Mouse (Mus musculus) liver, embryonic 16.5 days (tissue): ENCODE data around the gene March4. TPM values are rescaled to one million over a fixed set of nuclear protein-coding genes. Genes with fewer than 3 reads are reported as not detected.
A peak's percentile ranks its signal among the peaks of the same experiment; 100 is the strongest.

Experiments
- ATAC-seq: fragments of 200-750 bp; cut with Nextera tagmentation; 2 replicates; pipeline ENCODE4 v1.8.0; 2017; ENCODE audit warnings: low read depth, mild to moderate bottlenecking, moderate number of reproducible peaks, moderate library complexity
- H3K27ac ChIP-seq: fragments of 300-500 bp; sonication (generic); 2 replicates; pipeline ENCODE4 v1.5.1; 2014; ENCODE audit warnings: mild to moderate bottlenecking, low read length
- H3K27me3 ChIP-seq: fragments of 300-500 bp; sonication (generic); 2 replicates; pipeline ENCODE4 v1.6.1; 2014; ENCODE audit warnings: low read depth, low read length, mixed read lengths; ENCODE audit not compliant: control insufficient read depth, insufficient read depth
- H3K36me3 ChIP-seq: fragments of 300-500 bp; sonication (generic); 2 replicates; pipeline ENCODE4 v1.6.1; 2014; ENCODE audit warnings: mild to moderate bottlenecking; ENCODE audit not compliant: control insufficient read depth, insufficient read depth
- H3K4me1 ChIP-seq: fragments of 300-500 bp; sonication (generic); 2 replicates; pipeline ENCODE4 v1.6.1; 2014; ENCODE audit warnings: low read depth, low read length, mixed read lengths; ENCODE audit not compliant: control insufficient read depth
- H3K4me2 ChIP-seq: fragments of 300-500 bp; sonication (generic); 2 replicates; pipeline ENCODE4 v1.6.1; 2014; ENCODE audit warnings: low read depth, low read length, mixed read lengths
- H3K4me3 ChIP-seq: fragments of 300-500 bp; sonication (generic); 2 replicates; pipeline ENCODE4 v1.5.1; 2014; ENCODE audit warnings: low read depth, mild to moderate bottlenecking, low read length
- H3K9ac ChIP-seq: fragments of 300-500 bp; sonication (generic); 2 replicates; pipeline ENCODE4 v1.6.1; 2014; ENCODE audit warnings: low read depth, low read length
- H3K9me3 ChIP-seq: fragments of 300-500 bp; sonication (generic); replicated peaks from 2 replicates; pipeline ENCODE4 v1.6.1; 2016; ENCODE audit warnings: low read length; ENCODE audit not compliant: control insufficient read depth
- WGBS: fragments of 180-500 bp; shearing (Covaris S2); extraction: QIAGEN DNeasy Blood & Tissue Kit; methylation state at CpG from one replicate; pipeline ENCODE4 v1.1.7; 2014; ENCODE audit not compliant: insufficient replicate concordance; 5-methylcytosine and 5-hydroxymethylcytosine counted together
- polyA plus RNA-seq: library from polyadenylated mRNA; unstranded; fragments of >200 nt; fragmentation: Nextera tagmentation; extraction: Ambion mirVana; gene quantifications from 2 replicates; pipeline ENCODE4 v1.2.1, GENCODE M21; 2015

The March4 gene
- polyA plus RNA-seq, 1 experiment from 2014 or later = not detected

DNA sequence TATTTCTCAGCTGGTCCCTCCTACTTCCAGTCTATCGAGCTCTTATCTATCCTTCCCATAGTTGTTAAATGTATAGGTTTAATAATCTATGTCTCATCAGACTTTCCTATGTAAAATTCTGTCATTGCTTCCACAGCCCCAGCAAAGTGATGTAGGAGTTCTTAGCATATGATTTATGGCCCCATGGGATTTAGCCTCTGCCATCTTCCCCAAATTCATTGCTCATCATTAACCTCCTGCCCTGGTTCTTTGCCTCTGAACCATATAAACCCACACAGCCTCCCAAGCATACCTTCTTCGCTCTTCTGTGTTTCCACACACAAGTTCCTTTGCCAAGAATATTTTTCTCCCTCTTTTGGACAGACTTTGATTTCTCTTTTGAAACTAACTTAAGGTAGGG, 94.0 kb downstream of the March4 start:
- no peak overlapping the region for H3K4me3 ChIP-seq
- no peaks in the 10 kb centered on the region for H3K36me3 ChIP-seq
- no peak for ATAC-seq
- H3K4me2 ChIP-seq = no peak overlapping the region
- H3K9ac ChIP-seq = no peak overlapping the region
- H3K27me3 ChIP-seq = no peaks in the 10 kb centered on the region
- 64% methylated on average over 2 of the region's 2 CpGs for WGBS
- no peak overlapping the region for H3K27ac ChIP-seq
- no peaks in the 10 kb centered on the region for H3K4me1 ChIP-seq
- H3K9me3 ChIP-seq = no peaks in the 10 kb centered on the region

DNA sequence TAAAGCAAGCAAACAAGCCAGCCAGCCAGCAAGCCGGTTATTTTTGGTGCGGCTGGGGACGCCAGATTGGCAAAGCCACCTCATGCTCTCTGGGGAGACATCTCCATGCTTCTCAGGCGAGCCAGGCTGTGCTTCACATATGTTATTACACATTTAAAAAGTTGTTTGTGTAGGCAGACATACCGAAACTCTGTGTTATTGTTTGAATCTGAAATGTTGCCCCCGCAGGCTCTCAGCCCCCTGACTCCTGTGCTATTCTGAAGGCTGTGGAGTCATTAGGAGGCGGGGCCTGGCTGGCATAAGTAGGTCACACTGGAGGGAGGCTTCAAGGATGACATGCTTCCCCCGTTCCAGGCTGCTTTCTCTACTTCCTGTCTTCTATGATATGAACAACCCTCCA, 97.6 kb downstream of the March4 start:
- 59% methylated on average over 8 of the region's 8 CpGs for WGBS
- Histone ChIP-seq H3K9me3 (no peaks in the 10 kb centered on the region), H3K4me2 (no peak overlapping the region), H3K4me3 (no peak overlapping the region), H3K36me3 (no peaks in the 10 kb centered on the region), H3K4me1 (no peaks in the 10 kb centered on the region), H3K27ac (no peak overlapping the region), H3K27me3 (no peaks in the 10 kb centered on the region), H3K9ac (no peak overlapping the region)
- no peak for ATAC-seq

DNA sequence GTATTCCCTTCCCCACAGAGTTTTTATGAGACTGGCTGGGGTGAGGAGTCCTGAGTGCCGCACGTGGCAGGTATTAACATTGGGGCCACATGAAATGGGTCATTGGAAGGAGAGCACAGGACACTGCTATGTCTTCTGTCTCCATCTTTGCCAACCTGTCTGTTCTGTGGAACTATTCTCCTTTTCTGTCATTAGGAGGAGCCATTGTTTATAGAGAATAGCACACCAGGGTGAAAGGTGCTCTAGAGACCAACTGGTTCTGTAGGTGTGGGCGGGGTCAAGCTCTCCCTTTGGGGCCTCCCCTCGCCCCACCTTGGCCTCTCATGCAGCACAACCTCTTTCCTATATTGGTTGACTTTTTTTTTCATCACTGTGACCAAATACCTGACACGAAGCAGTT, 99.8 kb downstream of the March4 start:
- Histone ChIP-seq H3K4me2 (no peak overlapping the region), H3K4me3 (no peak overlapping the region), H3K9me3 (no peaks in the 10 kb centered on the region), H3K36me3 (no peaks in the 10 kb centered on the region), H3K4me1 (no peaks in the 10 kb centered on the region), H3K27ac (no peak overlapping the region), H3K27me3 (no peaks in the 10 kb centered on the region), H3K9ac (no peak overlapping the region)
- ATAC-seq = no peak
- 49% methylated on average over 5 of the region's 5 CpGs for WGBS

GRCm38 (mm10) chr1:72434510-72434909, 102.2 kb downstream of the March4 start:
- ATAC-seq = no peak
- 53% methylated on average over 3 of the region's 3 CpGs for WGBS
- Histone ChIP-seq H3K27ac (no peak overlapping the region), H3K9ac (no peak overlapping the region), H3K4me3 (no peak overlapping the region), H3K27me3 (no peaks in the 10 kb centered on the region), H3K36me3 (no peaks in the 10 kb centered on the region), H3K9me3 (no peaks in the 10 kb centered on the region), H3K4me1 (no peaks in the 10 kb centered on the region), H3K4me2 (no peak overlapping the region)

DNA sequence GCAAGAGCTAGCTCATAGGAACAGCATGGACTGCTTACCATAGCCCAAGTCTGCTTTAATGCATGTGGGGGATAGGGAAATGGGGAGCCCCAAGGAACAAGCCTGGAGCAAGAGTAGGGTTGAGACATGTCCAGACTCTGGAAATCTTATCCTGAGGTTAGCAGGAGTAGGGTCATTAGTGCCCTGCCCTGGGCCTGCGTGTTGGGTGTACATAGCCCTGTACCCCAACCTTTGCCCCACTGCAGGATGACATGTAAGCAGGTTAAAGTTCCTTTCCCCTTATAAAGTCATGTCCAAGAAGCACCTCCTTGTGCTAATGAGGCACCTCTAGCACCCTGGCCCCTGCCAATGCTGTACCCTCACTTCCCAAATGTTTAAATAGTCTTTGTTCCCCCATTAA, 104.2 kb downstream of the March4 start:
- H3K27me3 ChIP-seq = no peaks in the 10 kb centered on the region
- H3K36me3 ChIP-seq = no peaks in the 10 kb centered on the region
- no peak overlapping the region for H3K4me3 ChIP-seq
- H3K9ac ChIP-seq = no peak overlapping the region
- no peaks in the 10 kb centered on the region for H3K9me3 ChIP-seq
- ATAC-seq = no peak
- no peak overlapping the region for H3K27ac ChIP-seq
- H3K4me2 ChIP-seq = no peak overlapping the region
- no peaks in the 10 kb centered on the region for H3K4me1 ChIP-seq
- 80% methylated on average over 1 of the region's 1 CpGs for WGBS

DNA sequence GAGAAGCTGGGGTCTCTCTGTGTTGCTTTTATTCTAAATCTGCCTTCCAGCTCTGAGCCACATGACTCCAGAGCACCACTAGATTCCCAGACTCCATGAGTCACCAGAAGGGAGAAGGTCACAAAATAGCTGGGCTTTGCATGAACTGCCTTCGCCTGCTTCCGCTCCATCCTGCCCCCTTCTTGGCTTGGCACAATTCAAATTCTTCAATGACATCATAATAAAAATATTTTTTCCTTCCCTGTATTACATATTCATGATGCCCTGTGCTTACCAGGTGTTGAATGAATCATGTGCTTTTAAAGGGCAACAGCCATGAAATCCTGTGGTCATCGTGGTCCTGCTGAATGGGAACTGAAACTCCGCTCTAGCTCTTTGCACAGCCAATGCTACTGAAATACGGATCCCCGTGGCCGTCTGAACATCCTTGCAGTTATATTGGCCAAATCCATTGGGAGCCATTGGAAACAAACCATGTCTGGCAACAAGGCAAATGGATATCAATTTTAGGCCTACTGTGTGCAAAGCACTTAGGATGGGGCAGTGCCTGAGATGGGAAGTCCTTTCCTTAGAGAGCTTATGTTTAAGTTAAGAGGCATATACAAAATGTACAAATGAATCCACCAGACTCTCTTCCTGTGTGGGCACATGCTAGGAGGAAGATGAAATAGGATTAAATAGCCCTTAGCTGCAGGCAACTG, 107.5 kb downstream of the March4 start:
- Histone ChIP-seq H3K4me2 (no peak overlapping the region), H3K9me3 (no peaks in the 10 kb centered on the region), H3K4me1 (no peaks in the 10 kb centered on the region), H3K9ac (no peak overlapping the region), H3K27me3 (no peaks in the 10 kb centered on the region), H3K4me3 (no peak overlapping the region), H3K36me3 (no peaks in the 10 kb centered on the region), H3K27ac (no peak overlapping the region)
- ATAC-seq = no peak
- 61% methylated on average over 7 of the region's 7 CpGs for WGBS

- peak; percentile 62 for ATAC-seq
These were observed 108.2 kb downstream of the March4 start for GRCm38 (mm10) chr1:72428526-72428925.

DNA sequence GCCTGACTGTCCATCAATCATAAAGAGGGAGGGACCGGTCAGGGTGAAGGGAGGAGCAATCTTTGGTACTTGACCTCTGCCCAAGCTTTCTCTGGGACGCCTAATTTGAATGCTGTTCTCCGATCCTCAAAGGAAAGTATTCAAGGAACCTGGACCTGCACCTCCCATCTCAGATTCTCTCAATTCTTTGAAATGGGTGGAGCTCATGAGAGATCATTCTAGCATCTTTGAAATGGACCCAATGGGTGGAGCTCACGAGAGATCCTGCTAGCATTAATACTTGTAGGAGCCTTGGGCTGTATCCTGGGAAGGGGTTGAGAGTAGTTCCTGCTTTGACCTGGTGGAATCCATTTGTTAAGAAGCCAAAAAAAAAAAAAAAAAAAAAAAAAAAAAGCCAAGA, 110.3 kb downstream of the March4 start:
- Histone ChIP-seq H3K27ac (no peak overlapping the region), H3K9ac (no peak overlapping the region), H3K4me1 (no peaks in the 10 kb centered on the region), H3K4me3 (no peak overlapping the region), H3K27me3 (no peaks in the 10 kb centered on the region), H3K4me2 (no peak overlapping the region), H3K36me3 (no peaks in the 10 kb centered on the region), H3K9me3 (no peaks in the 10 kb centered on the region)
- WGBS = 54% methylated on average over 4 of the region's 4 CpGs
- no peak for ATAC-seq

More at GRCm38 (mm10) chr1:72428526-72428925, 108.2 kb downstream of the March4 start:
- no peaks in the 10 kb centered on the region for H3K9me3 ChIP-seq
- H3K36me3 ChIP-seq = no peaks in the 10 kb centered on the region
- H3K27ac ChIP-seq = 0 out of 2 replicates have a peak overlapping the region, but pooled peaks have one; percentile 17
- 55% methylated on average over 8 of the region's 8 CpGs for WGBS
- no peak overlapping the region for H3K4me2 ChIP-seq
- H3K9ac ChIP-seq = no peak overlapping the region
- no peak overlapping the region for H3K4me3 ChIP-seq
- H3K4me1 ChIP-seq = no peaks in the 10 kb centered on the region
- H3K27me3 ChIP-seq = no peaks in the 10 kb centered on the region

GRCm38 (mm10) chr1:72422121-72422520, 114.6 kb downstream of the March4 start:
- no peak for ATAC-seq
- Histone ChIP-seq H3K4me2 (no peak overlapping the region), H3K27me3 (no peaks in the 10 kb centered on the region), H3K4me3 (no peak overlapping the region), H3K4me1 (no peaks in the 10 kb centered on the region), H3K9ac (no peak overlapping the region), H3K27ac (no peak overlapping the region), H3K36me3 (no peaks in the 10 kb centered on the region), H3K9me3 (no peaks in the 10 kb centered on the region)
- 73% methylated on average over 4 of the region's 4 CpGs for WGBS
